In the genomic region with DNA sequence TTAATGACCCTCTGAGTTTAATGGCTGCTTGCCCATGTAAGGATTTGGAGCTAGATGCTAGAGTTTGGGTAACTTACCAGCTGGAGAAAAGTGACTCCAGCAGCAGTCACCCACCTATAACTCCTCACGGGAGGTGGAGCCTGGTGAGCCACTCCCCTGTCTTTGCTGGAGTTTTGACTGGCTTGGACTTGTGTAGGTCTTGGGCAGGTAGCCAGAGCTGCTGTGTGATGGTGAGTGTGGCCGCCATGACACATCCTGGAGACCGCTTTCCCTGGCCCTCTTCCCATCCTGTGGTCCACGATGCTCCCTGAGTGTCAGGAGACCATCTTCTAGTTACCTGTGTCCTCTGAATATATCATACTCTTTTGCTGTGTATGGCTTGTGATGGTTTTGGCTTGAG, we compare ENCODE assay signal across 21 mouse cellular contexts. TPM values are rescaled to one million over a fixed set of nuclear protein-coding genes. Genes with fewer than 3 reads are reported as not detected.
DNase-seq lines count a peak whose midpoint lies in the region; TF ChIP-seq lines count a peak whose summit lies in the region.
"Had no signal": no experiment of that assay in that cellular context is flagged by ENCODE, and none has a peak within 500 bp of the region (broad histone marks: within the 10 kb centered on the region; RNA-seq: fewer than 3 reads in every experiment).

No protein-coding gene starts in this region.

- TF ChIP-seq POLR2A in olfactory bulb, adult 2 months (IDR thresholded peaks at IDR 0.05; ENCODE audit: insufficient read depth, low read depth, low read length) = no peak

- no peak for TF ChIP-seq CTCF in olfactory bulb, adult 2 months (IDR thresholded peaks at IDR 0.05; ENCODE audit: insufficient read depth, low read depth, low read length)

- peak; percentile 70 for DNase-seq in 3134 (ENCODE audit: extremely low read depth, insufficient read length, low spot score)
- peak; percentile 78 for DNase-seq in 3T3-L1 (ENCODE audit: low read depth, low spot score)
- DNase-seq in T-cell, adult 2 months (ENCODE audit: low spot score) = no peak
- no peak for DNase-seq in kidney, adult 8-10 months
- DNase-seq: adrenal gland, adult 2 months; adrenal gland, postnatal 10 days; adrenal gland, postnatal 25 days; cerebellum, adult 11 months; cerebellum, adult 18-20 months; cerebellum, adult 8-10 months; cerebellum, adult 9-11 months; cerebellum, postnatal 14 days; cerebellum, postnatal 36 days; embryo, embryonic 11 days had no signal

- 92% methylated on average over 4 of the region's 4 CpGs for WGBS in olfactory bulb, adult 2 months

- H3K27ac ChIP-seq in olfactory bulb, adult 2 months (ENCODE audit: insufficient read depth, low read depth, low read length) = 0 out of 2 replicates have a peak overlapping the region, but pooled peaks have one; percentile 47
- H3K27ac ChIP-seq: embryonic facial prominence, embryonic 13.5 days; embryonic facial prominence, embryonic 15.5 days; forebrain, embryonic 10.5 days; forebrain, embryonic 12.5 days had no signal

- H3K4me1 ChIP-seq in olfactory bulb, adult 2 months (ENCODE audit: control insufficient read depth, insufficient read depth, low read length) = peaks cover 28% of the 10 kb centered on the region
- H3K4me1 ChIP-seq: embryonic facial prominence, embryonic 15.5 days had no signal

- H3K4me3 ChIP-seq in olfactory bulb, adult 2 months (ENCODE audit: insufficient read depth, low read depth, low read length) = no peak overlapping the region
- H3K4me3 ChIP-seq: embryonic facial prominence, embryonic 13.5 days; embryonic facial prominence, embryonic 15.5 days; erythroblast, embryonic 14.5 days; forebrain, embryonic 10.5 days; forebrain, embryonic 12.5 days had no signal

RNA-seq across cellular contexts. Expression of a gene that starts 44.2 kb away (rescaled TPM):
- polyA plus RNA-seq in olfactory bulb, adult 2 months (2012; ENCODE audit: insufficient read depth, insufficient read length, low replicate concordance, missing spikeins) = not detected in 2 replicates
- polyA plus RNA-seq: adrenal gland, adult 2 months; erythroblast, embryonic 14.5 days; Patski had no signal

RNA-seq across cellular contexts. Expression of a gene that starts 55.6 kb away (rescaled TPM):
- not detected in 2 replicates for polyA plus RNA-seq in olfactory bulb, adult 2 months (2012; ENCODE audit: insufficient read depth, insufficient read length, low replicate concordance, missing spikeins)

Comparison
In these comparisons a context has a peak if more than half of its experiments do, and no peak if none do; other contexts are left out.
1. DNase-seq: peak in 3134 (single experiment) and 3T3-L1 (single experiment); none in T-cell, adult 2 months (single experiment) and kidney, adult 8-10 months (0 of 2).